Mouse (Mus musculus) ES-E14 (cell line): ENCODE data around the gene Dnajc5g.

ENCODE experiments used
- HCFC1 ChIP-seq: IDR thresholded peaks from 2 replicates; pipeline ENCODE4 v1.6.1; 2012; ENCODE audit warnings: low read length, inconsistent platforms, borderline replicate concordance; ENCODE audit not compliant: insufficient read depth
- MAFK ChIP-seq: IDR thresholded peaks from 2 replicates; pipeline ENCODE4 v1.6.1; 2014; ENCODE audit warnings: mild to moderate bottlenecking, low read depth, low read length, inconsistent platforms; ENCODE audit not compliant: insufficient read depth
- ZC3H11A ChIP-seq: IDR thresholded peaks from 2 replicates; pipeline ENCODE4 v1.6.1; 2012; ENCODE audit warnings: low read depth, mild to moderate bottlenecking, inconsistent platforms, low read length, borderline replicate concordance
- ZNF384 ChIP-seq: IDR thresholded peaks from 2 replicates; pipeline ENCODE4 v1.6.1; 2012; ENCODE audit warnings: low read depth, low read length, inconsistent platforms

DNA sequence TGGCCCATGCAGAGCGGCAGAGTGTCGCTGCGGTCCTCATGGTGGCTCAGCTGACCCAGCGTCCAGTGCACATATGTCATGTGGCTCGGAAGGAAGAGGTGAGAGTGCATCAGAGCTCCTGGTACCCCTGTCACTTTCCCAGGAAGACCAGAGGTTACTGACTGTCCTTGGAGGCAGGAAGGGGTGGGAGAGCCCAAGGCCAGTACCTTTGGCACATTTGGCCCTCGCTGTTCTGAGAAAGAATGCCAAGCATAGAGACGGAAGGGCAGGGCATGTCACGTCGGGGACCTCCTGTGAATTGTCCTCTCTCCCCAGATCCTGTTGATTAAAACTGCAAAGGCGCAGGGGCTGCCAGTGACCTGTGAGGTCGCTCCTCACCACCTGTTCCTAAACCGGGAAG, 32.9 kb upstream of the Dnajc5g start:
- no peak for TF ChIP-seq ZNF384
- no peak for TF ChIP-seq ZC3H11A
- no peak for TF ChIP-seq MAFK
- no peak for TF ChIP-seq HCFC1
